Mouse (Mus musculus) retina, postnatal 1 day (tissue): ENCODE measurements around the gene Phykpl.

Experiments used
- DNase-seq: peaks from one replicate; pipeline ENCODE4 v3.0.0-alpha.2; 2012

Gene Phykpl

DNA sequence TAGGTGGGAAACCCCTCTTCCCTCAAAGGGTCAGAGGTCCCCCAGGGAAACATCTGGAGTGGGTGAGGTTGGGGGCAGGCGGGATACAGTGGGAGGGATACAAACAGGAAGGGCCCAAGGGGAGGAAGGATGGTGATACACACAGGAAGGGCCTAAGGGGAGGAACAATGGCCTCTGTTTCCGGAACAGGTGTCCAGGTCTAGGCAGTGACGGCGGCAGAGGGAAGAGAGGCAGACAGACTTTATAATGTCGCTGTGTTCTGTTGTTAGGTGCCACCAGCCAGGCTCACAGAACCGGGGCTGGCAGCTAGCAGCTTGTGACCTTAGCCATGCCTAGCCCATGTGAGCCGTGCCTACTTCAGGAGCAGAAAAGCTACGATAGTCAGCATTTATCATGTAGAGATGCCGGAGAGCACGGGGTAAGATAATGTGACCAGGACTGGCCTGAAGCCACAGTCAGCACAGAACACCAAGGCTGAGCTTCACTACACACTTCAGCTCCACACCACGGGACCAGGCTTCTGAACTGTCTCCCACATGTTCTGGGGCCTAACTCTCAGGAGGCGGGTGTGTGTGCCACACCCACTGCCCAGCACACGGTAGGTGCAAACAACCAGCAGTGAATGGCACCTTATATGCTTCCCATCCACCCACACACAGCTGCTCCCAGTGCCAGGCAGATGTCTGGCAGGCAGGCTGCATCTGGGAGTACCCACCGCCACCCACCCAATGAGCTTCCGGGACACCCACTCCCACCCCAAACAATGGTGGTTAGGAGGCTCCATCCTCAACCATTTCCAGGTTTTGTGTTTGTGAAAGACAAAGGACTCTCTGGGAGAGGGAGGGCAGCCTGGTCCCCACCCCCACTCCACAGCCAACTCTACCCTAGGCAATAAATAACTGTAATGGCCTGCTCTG, 62.5 kb downstream of the Phykpl start:
- DNase-seq: no peak

DNA sequence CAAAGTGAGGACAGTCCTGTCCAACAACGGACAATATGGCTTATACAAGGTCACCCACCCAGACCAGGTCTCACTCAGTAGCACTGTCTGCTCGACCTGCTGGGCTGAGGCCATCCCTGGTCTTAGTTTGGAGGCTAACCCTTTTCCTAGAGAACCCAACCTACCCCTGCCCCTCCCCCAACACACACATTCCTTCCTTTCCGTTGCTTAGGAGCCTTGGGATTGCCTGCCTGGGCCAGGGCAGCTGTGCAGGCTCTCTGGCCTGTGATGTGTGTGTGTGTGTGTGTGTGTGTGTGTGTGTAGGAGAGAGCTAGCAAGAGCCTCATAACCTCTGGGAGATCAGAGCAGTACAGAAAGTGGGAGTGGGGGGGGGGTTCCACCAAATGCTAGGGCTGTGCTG, 64.0 kb downstream of the Phykpl start:
- DNase-seq: peak; percentile 49

DNA sequence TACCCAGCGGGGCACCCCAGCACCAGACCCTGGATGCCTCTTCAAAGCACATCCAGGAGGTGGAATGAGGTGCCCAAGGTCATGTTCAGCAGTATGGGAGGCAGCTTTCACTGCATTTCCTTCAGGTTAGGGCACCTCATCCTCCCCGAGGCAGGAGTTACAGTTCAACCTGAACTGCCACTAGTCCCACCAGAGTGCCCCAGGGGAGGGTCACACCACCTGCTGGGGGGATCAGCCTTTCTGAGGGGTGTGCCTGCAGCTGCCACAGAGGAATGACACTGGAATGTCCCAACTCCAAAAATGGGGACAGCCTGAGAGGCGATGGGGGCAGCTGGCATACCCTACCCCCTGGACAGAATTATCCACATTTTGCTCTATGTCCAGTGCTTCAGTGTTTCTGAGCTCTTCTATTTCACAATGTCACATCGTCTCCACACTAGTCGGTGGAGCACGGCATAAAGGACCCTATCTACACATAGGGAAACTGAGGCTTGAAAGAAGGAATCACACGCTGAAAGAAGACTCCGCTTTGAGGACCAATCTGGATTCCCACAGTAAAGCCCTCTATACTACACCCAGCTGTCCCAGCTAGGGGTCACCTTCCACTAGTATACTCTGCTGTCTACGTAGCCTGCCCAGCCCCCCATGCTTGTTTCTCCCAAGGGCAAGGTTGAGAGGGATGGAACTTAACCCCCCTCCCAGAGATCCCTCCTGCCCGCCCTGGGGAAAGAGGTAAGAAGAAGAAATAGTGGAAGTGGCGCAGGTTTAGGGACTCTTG, 64.7 kb downstream of the Phykpl start:
- DNase-seq: peak; percentile 26

DNA sequence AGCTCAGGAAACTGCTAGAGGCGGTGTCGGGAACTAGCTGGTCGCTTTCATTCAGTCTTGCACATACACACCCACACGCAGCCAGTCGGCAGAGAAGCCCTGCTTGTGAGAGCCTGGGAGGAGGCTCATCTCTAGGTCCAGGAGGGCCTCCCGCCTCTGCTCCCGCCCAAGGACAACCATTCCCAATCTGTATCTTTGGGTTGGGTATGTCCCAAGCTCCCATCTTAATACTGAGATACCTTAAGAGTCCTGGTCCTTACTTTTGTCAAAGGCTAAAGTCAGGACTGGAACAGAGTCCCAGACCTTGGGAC, 65.3 kb downstream of the Phykpl start:
- peak; percentile 15 for DNase-seq

DNA sequence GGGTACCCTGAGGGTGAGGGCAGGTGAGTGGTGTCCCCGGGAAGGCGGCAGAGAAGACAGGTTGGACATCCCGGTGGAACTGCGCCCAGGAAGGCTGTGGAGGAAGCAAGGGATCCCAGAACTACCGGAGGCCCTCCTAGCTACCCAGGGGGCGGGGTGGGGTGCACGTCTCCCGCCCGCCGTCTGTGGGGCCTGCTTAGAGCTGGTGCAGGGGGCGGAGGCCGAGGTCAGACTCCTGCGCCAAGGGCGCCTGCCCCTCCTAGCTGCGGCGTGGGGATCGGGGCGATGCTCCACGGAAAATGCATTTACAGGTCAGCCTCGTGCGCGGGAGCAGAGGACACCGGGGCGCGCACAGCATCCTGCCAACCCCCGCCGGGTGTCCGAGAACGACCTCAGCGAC, 65.7 kb downstream of the Phykpl start:
- no peak for DNase-seq

DNA sequence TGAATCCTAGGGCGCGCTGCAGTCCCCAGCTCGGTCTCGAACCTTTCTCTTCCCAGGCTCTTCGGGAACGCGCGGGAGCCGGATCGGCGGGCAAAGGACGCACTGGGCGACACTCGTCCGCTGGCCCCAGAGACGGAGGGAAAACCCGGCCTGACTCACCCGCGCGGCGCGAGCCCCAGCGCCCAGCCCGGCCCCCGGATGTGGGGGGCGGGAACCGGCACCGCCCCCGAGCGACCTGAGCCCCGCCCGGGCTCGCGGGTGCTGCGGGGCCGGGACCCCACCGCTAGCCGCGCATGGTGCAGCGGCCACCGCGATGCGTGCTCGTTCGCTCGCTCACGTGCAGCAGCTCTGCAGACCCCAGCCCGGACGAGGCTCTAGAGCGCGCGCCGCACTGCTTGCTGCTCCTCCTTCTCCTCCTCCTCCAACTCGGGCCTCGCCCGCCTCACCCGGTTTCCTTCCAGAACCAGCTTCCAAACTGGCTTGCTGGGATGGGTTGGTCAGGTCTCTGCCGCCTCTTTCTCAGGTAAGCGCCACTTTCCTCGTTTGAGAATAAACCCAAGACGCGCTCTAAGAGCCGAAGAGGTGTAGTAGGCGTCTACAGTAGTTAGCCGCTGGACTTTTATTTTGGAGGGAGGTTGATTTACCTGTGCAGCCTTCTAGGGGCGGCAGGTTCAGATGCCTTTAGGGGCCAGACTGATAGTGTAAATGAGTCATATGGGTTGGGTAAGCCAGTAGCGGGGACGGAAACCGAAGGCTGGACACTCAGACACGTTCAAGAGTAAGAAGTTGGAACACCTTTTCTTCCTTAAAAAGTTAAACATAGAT, 66.3 kb downstream of the Phykpl start, which contains the start of the genes N4bp3 and D930048N14Rik:
N4bp3 (minus strand) TSS at position 152 of the 825 bp plus-strand sequence.
D930048N14Rik (plus strand) TSS at position 264 of the 825 bp plus-strand sequence.
- DNase-seq: peak; percentile 79

DNA sequence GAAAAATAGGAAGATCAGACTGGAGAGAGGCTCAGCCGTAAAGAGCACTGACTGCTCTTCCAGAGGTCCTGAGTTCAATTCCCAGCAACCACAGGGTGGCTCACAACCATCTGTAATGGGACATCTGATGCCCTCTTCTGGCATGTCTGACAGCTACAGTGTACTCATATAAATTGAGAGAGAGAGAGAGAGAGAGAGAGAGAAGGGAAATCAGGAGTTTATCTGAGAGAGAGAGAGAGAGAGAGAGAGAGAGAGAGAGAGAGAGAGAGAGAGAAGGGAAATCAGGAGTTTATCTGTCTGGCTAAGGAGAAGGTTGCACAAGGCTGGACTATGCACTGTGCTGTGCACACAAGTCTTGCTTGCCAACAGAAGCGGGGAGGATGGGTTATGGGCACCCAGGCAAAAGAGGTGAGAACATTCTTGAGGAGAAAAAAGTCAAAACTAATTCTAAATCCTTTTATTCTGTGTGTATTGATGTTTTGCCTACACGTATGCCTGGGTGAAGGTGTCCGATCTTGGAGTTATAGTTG, 68.4 kb downstream of the Phykpl start:
- DNase-seq: no peak

DNA sequence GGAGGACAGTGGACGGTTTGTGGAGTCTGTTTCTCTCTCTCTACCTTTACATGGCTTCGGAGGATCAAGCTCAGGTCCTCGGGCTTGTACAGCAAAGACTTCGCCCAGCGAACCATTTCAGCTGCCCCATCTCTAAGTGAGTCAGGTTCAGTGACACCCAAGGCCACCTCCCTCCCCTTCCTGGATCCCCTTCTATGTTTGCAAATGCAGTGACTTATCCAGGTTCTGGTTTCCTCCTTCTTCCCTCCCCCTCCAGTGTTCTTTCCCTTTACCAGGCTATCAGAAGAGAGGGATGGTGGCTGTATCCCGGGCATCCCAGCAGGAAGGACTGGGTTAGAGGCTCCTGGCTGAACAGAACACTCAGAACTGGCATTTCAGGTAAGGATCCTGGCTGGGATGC, 69.2 kb downstream of the Phykpl start:
- DNase-seq: no peak
